Mouse (Mus musculus) hindbrain, embryonic 12.5 days (tissue): ENCODE measurements around the gene Vmn2r65. TPM values are rescaled to one million over a fixed set of nuclear protein-coding genes. Genes with fewer than 3 reads are reported as not detected.

ENCODE experiments used
- ATAC-seq: fragments of 200-750 bp; cut with Nextera tagmentation; 2 replicates; pipeline ENCODE4 v1.8.0; 2017; ENCODE audit warnings: moderate TSS enrichment; ENCODE audit not compliant: low FRiP score
- H3K27ac ChIP-seq: fragments of 300-500 bp; sonication (generic); 2 replicates; pipeline ENCODE4 v1.5.1; 2016; ENCODE audit warnings: mild to moderate bottlenecking
- H3K27me3 ChIP-seq: fragments of 300-500 bp; sonication (generic); 2 replicates; pipeline ENCODE4 v1.6.1; 2016; ENCODE audit warnings: mild to moderate bottlenecking
- H3K36me3 ChIP-seq: fragments of 300-500 bp; sonication (generic); 2 replicates; pipeline ENCODE4 v1.6.1; 2016; ENCODE audit warnings: mild to moderate bottlenecking
- H3K4me1 ChIP-seq: fragments of 300-500 bp; sonication (generic); 2 replicates; pipeline ENCODE4 v1.6.1; 2016
- H3K4me2 ChIP-seq: fragments of 300-500 bp; sonication (generic); replicated peaks from 2 replicates; pipeline ENCODE4 v1.6.1; 2016; ENCODE audit warnings: mild to moderate bottlenecking
- H3K4me3 ChIP-seq: fragments of 300-500 bp; sonication (generic); 2 replicates; pipeline ENCODE4 v1.5.1; 2016; ENCODE audit warnings: mild to moderate bottlenecking
- H3K9ac ChIP-seq: fragments of 300-500 bp; sonication (generic); 2 replicates; pipeline ENCODE4 v1.6.1; 2016; ENCODE audit warnings: mild to moderate bottlenecking, moderate library complexity
- H3K9me3 ChIP-seq: fragments of 300-500 bp; sonication (generic); replicated peaks from 2 replicates; pipeline ENCODE4 v1.6.1; 2016; ENCODE audit warnings: mild to moderate bottlenecking
- WGBS: fragments of 180-500 bp; shearing (Covaris S2); methylation state at CpG from one replicate; pipeline ENCODE4 v1.1.7; 2016; 5-methylcytosine and 5-hydroxymethylcytosine counted together
- polyA plus RNA-seq: library from polyadenylated mRNA; unstranded; fragments of >200 nt; fragmentation: Nextera tagmentation; extraction: Ambion mirVana; gene quantifications from 2 replicates; pipeline ENCODE4 v1.2.1, GENCODE M21; 2016

The Vmn2r65 gene
- not detected in 2 replicates for polyA plus RNA-seq

DNA sequence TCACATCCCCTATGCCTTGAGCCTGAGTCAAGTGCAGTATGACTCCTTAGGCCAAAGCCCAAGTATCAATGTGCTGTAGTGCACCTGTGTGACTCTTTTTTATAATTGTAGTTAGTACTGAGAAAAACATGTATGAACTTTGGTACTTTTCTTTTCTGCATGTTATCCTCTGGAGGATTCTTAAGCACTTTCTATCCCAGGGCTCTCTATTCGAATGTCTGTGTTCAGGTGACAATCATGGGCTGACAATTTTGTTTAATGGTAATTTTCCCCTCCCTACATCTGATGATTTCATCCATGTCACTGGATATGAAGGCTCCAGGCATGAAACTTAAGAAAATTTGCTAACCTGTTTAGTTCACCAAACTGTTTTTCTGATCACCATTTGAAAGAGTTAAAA lies at the start of gene Vmn2r65:
Gene Vmn2r65, minus strand, starts transcription at position 101 of the 400 bp plus-strand sequence.
- no peak within 1 kb of the TSS for H3K9ac ChIP-seq
- WGBS = 59% methylated on average over 1 of the region's 1 CpGs
- no peak for ATAC-seq
- no peaks in the 10 kb centered on the region for H3K36me3 ChIP-seq
- no peaks in the 10 kb centered on the region for H3K4me1 ChIP-seq
- no peaks in the 10 kb centered on the region for H3K27me3 ChIP-seq
- no peak within 1 kb of the TSS for H3K4me3 ChIP-seq
- H3K4me2 ChIP-seq = no peak within 1 kb of the TSS
- H3K9me3 ChIP-seq = 0 out of 2 replicates have a peak, but pooled peaks cover 3% of the 10 kb centered on the region
- H3K27ac ChIP-seq = no peak within 1 kb of the TSS

DNA sequence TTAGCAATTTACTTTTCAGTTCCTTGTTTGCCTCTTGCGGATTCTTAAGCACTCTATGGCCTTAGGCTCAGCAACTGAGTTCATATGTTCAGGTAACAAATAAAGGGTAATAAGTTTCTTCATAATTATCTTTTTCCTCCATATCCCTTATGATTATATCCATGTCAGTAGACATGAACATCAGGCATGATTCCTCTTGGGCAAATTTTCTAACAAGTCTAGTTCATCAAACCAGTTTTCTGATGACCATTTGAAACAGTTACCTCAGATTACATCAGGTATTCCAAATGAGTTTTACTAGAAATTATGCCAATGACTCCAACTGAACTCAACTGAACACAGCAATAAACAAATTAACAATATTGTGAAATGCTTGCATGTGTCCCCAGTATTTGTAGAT lies 48.3 kb upstream of the Vmn2r65 start, which contains the start of gene Vmn2r66:
Gene Vmn2r66, minus strand, starts transcription at position 101 of the 400 bp plus-strand sequence.
- no peaks in the 10 kb centered on the region for H3K4me1 ChIP-seq
- no peak within 1 kb of the TSS for H3K4me2 ChIP-seq
- no peak within 1 kb of the TSS for H3K4me3 ChIP-seq
- WGBS = 90% methylated on average over 1 of the region's 1 CpGs
- H3K9ac ChIP-seq = no peak within 1 kb of the TSS
- H3K27me3 ChIP-seq = no peaks in the 10 kb centered on the region
- no peak for ATAC-seq
- no peak within 1 kb of the TSS for H3K27ac ChIP-seq
- no peaks in the 10 kb centered on the region; the same call in 1 of the 2 replicates for H3K9me3 ChIP-seq
- no peaks in the 10 kb centered on the region for H3K36me3 ChIP-seq

GRCm38 (mm10) chr7:84996694-84997093 lies 32.8 kb upstream of the Vmn2r65 start:
- Histone ChIP-seq H3K36me3 (no peaks in the 10 kb centered on the region), H3K27ac (no peak overlapping the region), H3K9ac (no peak overlapping the region), H3K4me1 (no peaks in the 10 kb centered on the region), H3K9me3 (no peaks in the 10 kb centered on the region; the same call in 1 of the 2 replicates), H3K27me3 (no peaks in the 10 kb centered on the region), H3K4me2 (no peak overlapping the region), H3K4me3 (no peak overlapping the region)
- no peak for ATAC-seq
- WGBS = 73% methylated on average over 2 of the region's 2 CpGs

Other genes starting within 250 kb of the Vmn2r65 start
- gene Olfr291, start 110.6 kb downstream of the Vmn2r65 start, polyA plus RNA-seq = not detected in 2 replicates
- not detected in 2 replicates for gene Vmn2r66, start 48.2 kb upstream of the Vmn2r65 start, polyA plus RNA-seq
- gene Vmn2r67, start 191.9 kb upstream of the Vmn2r65 start, polyA plus RNA-seq = not detected in 2 replicates